Mouse (Mus musculus): ENCODE measurements around the gene Tnfsf13. TPM values are rescaled to one million over a fixed set of nuclear protein-coding genes. Genes with fewer than 3 reads are reported as not detected.

Tnfsf13 gene
- polyA plus RNA-seq, 1 experiment = 7.5 TPM

DNA sequence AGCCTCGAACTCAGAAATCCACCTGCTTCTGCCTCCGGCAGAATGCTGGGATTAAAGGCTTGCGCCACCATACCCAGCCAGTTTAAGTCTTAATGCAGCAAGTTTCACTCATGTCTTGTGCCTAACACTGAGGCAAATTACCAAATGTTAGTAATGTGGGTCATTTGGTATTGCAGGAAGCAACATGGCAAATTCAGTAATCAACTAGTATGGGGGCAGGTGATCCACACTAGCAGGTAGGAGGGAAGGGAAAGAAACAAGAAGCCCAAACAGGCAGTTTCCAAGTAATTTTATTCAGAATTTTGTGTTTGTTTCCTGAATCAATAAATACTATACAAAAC, 18.9 kb downstream of the Tnfsf13 start:
- H3K4me1 ChIP-seq (ENCODE audit: control insufficient read depth, insufficient read depth, low read length) = no peaks in the 10 kb centered on the region; the same call in 1 of the 2 replicates
- no peak for TF ChIP-seq CTCF (IDR thresholded peaks at IDR 0.05; ENCODE audit: extremely low read depth, insufficient read depth, low read length)
- no peak for TF ChIP-seq POLR2A (IDR thresholded peaks at IDR 0.05; ENCODE audit: extremely low read depth, insufficient read depth, low read length)

DNA sequence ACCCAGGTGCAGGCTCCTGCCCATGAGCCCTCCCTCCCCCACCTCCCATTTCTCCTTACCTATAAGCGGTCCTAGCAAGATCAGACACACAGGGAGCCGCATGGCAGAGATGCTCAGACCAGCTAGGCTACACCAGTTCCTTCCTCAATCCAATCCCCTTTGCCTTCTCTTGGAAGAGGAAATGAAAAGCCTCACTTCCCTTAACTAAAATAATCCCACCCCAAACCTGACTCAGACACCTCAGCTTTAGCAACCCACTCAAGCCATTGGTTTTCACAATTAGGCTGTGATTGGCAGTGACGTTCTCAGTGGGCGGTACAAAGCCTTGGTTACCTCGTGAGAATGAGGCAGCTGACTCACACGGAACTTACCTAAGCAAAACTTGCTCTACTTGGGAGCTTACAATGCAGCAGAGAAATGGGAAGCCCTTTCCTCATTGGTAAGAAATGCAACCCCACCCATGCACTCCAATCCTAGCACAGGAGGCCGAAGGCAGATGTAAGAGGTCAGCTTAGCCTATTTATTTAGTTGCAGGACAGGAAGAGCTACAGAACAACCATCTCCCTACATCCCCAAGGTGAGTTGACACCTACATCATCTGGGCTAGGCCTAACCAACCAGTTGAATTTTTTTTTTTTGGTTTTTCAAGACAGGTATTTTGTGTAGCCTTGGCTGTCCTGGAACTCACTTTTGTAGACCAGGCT, 19.5 kb downstream of the Tnfsf13 start, which contains the start of gene Cd68:
Cd68 (minus strand) TSS at position 193 of the 704 bp plus-strand sequence.
- peak within 1 kb of the TSS; percentile 9; the same call in 1 of the 2 replicates for H3K27ac ChIP-seq (ENCODE audit: insufficient read depth, low read length)

More for the DNA sequence above, 18.9 kb downstream of the Tnfsf13 start:
- no peak overlapping the region for H3K27ac ChIP-seq (ENCODE audit: insufficient read depth, low read length)
- no peak overlapping the region for H3K4me3 ChIP-seq (ENCODE audit: insufficient read depth, low read length)

GRCm38 (mm10) chr11:69665457-69665960, 20.1 kb downstream of the Tnfsf13 start:
- no peak overlapping the region for H3K4me3 ChIP-seq (ENCODE audit: insufficient read depth, low read length)
- H3K4me1 ChIP-seq (ENCODE audit: control insufficient read depth, insufficient read depth, low read length) = no peaks in the 10 kb centered on the region; the same call in 1 of the 2 replicates
- peak overlapping the region; percentile 9; the same call in 1 of the 2 replicates for H3K27ac ChIP-seq (ENCODE audit: insufficient read depth, low read length)
- TF ChIP-seq POLR2A (IDR thresholded peaks at IDR 0.05; ENCODE audit: extremely low read depth, insufficient read depth, low read length) = no peak

More for the DNA sequence above, 19.5 kb downstream of the Tnfsf13 start, which contains the start of gene Cd68:
- TF ChIP-seq CTCF (IDR thresholded peaks at IDR 0.05; ENCODE audit: extremely low read depth, insufficient read depth, low read length) = no peak
- TF ChIP-seq POLR2A (IDR thresholded peaks at IDR 0.05; ENCODE audit: extremely low read depth, insufficient read depth, low read length) = peak; percentile 21; the same call in 1 of the 2 replicates
- Histone ChIP-seq H3K4me1 (ENCODE audit: control insufficient read depth, insufficient read depth, low read length) (no peaks in the 10 kb centered on the region; the same call in 1 of the 2 replicates), H3K4me3 (ENCODE audit: insufficient read depth, low read length) (no peak within 1 kb of the TSS)

DNA sequence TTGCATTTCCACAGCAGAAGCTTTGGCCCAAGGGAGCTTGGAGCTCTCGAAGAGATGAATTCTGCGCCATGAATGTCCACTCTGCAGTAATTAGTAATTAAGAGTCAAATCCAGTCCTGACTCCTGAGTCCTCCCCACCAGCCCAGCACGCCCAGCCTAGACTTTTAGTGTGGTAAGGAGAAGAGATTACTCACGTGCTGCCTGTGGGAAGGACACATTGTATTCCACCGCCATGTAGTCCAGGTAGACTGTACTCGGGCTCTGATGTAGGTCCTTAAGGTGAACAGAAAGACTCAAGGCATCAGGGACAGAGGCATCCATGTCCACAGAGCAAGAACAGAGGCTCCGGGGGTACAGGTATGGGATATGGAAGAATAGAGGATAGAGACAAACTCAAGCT, 20.7 kb downstream of the Tnfsf13 start:
- TF ChIP-seq POLR2A (IDR thresholded peaks at IDR 0.05; ENCODE audit: extremely low read depth, insufficient read depth, low read length) = no peak
- TF ChIP-seq CTCF (IDR thresholded peaks at IDR 0.05; ENCODE audit: extremely low read depth, insufficient read depth, low read length) = no peak
- no peak overlapping the region for H3K4me3 ChIP-seq (ENCODE audit: insufficient read depth, low read length)
- H3K27ac ChIP-seq (ENCODE audit: insufficient read depth, low read length) = no peak overlapping the region
- H3K4me1 ChIP-seq (ENCODE audit: control insufficient read depth, insufficient read depth, low read length) = no peaks in the 10 kb centered on the region

- Histone ChIP-seq H3K27ac (ENCODE audit: insufficient read depth, low read length) (no peak overlapping the region), H3K4me1 (ENCODE audit: control insufficient read depth, insufficient read depth, low read length) (no peaks in the 10 kb centered on the region), H3K4me3 (ENCODE audit: insufficient read depth, low read length) (no peak overlapping the region)
- TF ChIP-seq CTCF (IDR thresholded peaks at IDR 0.05; ENCODE audit: extremely low read depth, insufficient read depth, low read length) (no peak), POLR2A (IDR thresholded peaks at IDR 0.05; ENCODE audit: extremely low read depth, insufficient read depth, low read length) (no peak)
Measured at GRCm38 (mm10) chr11:69663795-69664194, 21.8 kb downstream of the Tnfsf13 start.

- TF ChIP-seq CTCF (IDR thresholded peaks at IDR 0.05; ENCODE audit: extremely low read depth, insufficient read depth, low read length) (no peak), POLR2A (IDR thresholded peaks at IDR 0.05; ENCODE audit: extremely low read depth, insufficient read depth, low read length) (no peak)
Measured at GRCm38 (mm10) chr11:69662967-69663671, 22.5 kb downstream of the Tnfsf13 start.

DNA sequence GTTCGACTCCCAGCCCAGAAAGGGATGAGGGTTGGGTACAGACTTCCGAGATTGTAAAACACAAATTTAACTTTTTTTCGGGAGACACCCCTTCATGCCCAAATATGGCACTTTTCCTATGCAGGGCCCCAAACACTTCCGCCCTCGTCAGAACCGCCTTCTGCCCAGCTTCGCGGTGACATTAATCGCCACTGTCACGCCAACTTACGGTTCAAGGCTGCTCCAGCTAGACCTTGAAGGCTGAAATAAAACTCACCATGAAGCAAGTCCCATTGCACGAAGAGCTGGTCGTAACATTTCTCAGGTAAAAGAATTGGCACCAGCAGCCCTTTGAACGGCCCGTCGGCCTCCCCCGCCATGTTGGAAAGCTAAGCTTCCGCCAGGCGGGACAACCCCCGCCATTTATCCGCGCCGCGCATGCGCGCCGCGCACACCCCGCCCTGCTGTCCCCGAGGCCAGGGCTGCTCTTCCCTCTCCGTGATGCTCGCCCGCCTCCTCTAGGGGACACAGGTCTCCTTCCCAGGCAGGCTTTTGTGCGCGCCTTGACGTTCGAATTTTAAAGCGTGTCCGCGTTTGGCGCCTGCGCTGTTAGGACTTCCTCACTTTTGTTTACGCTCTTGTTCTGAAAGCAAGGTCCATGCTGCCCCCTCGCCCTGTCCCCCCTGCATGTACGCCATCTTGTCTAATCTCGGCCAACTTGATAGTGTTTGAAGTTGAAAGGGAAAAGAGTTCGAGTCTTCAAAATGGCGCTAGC, 23.2 kb downstream of the Tnfsf13 start, which contains the start of gene Mpdu1:
Mpdu1 (minus strand) TSS at position 430 of the 754 bp plus-strand sequence.
- Histone ChIP-seq H3K4me3 (ENCODE audit: insufficient read depth, low read length) (peak within 1 kb of the TSS; percentile 78), H3K27ac (ENCODE audit: insufficient read depth, low read length) (peak within 1 kb of the TSS; percentile 91), H3K4me1 (ENCODE audit: control insufficient read depth, insufficient read depth, low read length) (no peaks in the 10 kb centered on the region)
- TF ChIP-seq CTCF (IDR thresholded peaks at IDR 0.05; ENCODE audit: extremely low read depth, insufficient read depth, low read length) (no peak), POLR2A (IDR thresholded peaks at IDR 0.05; ENCODE audit: extremely low read depth, insufficient read depth, low read length) (0 out of 2 replicates have a peak, but pooled peaks have one; percentile 76)

More at GRCm38 (mm10) chr11:69662967-69663671, 22.5 kb downstream of the Tnfsf13 start:
- peak overlapping the region; percentile 64 for H3K27ac ChIP-seq (ENCODE audit: insufficient read depth, low read length)
- no peaks in the 10 kb centered on the region for H3K4me1 ChIP-seq (ENCODE audit: control insufficient read depth, insufficient read depth, low read length)
- H3K4me3 ChIP-seq (ENCODE audit: insufficient read depth, low read length) = peak overlapping the region; percentile 78

- TF ChIP-seq CTCF (IDR thresholded peaks at IDR 0.05; ENCODE audit: extremely low read depth, insufficient read depth, low read length) = no peak
- no peak for TF ChIP-seq POLR2A (IDR thresholded peaks at IDR 0.05; ENCODE audit: extremely low read depth, insufficient read depth, low read length)
- Histone ChIP-seq H3K27ac (ENCODE audit: insufficient read depth, low read length) (no peak overlapping the region), H3K4me3 (ENCODE audit: insufficient read depth, low read length) (peak overlapping the region; percentile 78; the same call in 1 of the 2 replicates), H3K4me1 (ENCODE audit: control insufficient read depth, insufficient read depth, low read length) (no peaks in the 10 kb centered on the region)
Measured at GRCm38 (mm10) chr11:69661221-69661881, 24.2 kb downstream of the Tnfsf13 start.
